Mouse (Mus musculus) erythroblast, adult 5-6 weeks (primary cell): ENCODE measurements around the gene Kdm7a. TPM values are rescaled to one million over a fixed set of nuclear protein-coding genes. Genes with fewer than 3 reads are reported as not detected.

Experiments
- ATAC-seq: replicated peaks from 2 replicates; pipeline ENCODE4 v1.8.0; 2016; ENCODE audit warnings: moderate number of reproducible peaks, mild to moderate bottlenecking, moderate TSS enrichment, inconsistent platforms; ENCODE audit not compliant: poor library complexity, low FRiP score, severe bottlenecking
- total RNA-seq, 2 experiments: library from RNA; stranded (forward) in 1 of 2; stranded (reverse) in 1 of 2; fragments of 150-400 nt in 1 of 2; fragments of 200-764, 138-1000 nt in 1 of 2; gene quantifications; 2 replicates each; pipeline versions ENCODE4 v1.2.3 to v1.2.4; 2015 to 2017; ENCODE audit warnings: low replicate concordance in 2 of 2

Kdm7a gene
- total RNA-seq, 2 experiments from 2014 or later, result 103 to 216 TPM

GRCm38 (mm10) chr6:39113141-39113540 is 93.4 kb downstream of the Kdm7a start:
- no peak for ATAC-seq

DNA sequence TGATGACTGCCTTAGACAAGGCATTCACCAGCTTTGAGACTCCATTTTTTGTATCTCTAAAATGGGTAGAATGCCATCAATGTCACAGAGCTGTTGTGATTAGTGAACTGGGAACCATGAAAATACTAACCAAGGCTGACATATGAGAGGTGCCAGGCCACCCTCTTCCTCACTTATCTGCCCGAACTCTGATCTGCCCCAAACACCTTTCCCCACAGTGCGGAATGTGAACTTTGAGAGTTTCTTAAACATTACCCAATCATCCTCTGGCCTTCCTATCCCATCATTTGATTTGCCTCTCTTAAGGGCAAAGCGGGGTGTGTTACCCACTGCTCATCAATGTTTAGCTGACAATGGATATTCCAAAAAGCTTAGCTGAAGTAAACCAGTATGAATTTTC is 93.9 kb downstream of the Kdm7a start:
- no peak for ATAC-seq

DNA sequence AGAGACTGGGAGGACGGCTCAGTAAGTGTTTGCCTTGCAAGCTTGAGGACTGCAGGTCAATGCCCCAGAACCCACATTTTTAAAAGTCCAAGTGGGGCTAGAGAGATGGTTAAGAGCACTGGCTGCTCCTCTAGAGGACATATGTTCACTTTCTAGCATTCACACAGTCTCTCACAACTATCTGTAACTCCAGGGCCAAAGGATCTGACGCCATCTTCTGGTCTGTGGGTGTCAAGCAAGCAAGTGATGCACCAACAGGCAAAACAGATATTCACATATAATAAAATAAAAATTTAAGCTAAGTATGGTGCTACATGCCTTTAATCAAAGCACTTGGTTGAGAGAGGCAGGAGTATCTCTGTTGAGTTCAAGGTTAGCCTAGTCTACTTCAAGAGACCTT is 99.8 kb downstream of the Kdm7a start:
- ATAC-seq, result no peak

GRCm38 (mm10) chr6:39104631-39105030 is 102.0 kb downstream of the Kdm7a start:
- no peak for ATAC-seq

Other genes starting within 250 kb of the Kdm7a start
- 6.7 and 12.3 TPM in 2 replicates for gene Parp12, start 88.4 kb downstream of the Kdm7a start, total RNA-seq (2015; ENCODE audit: low replicate concordance)
- 13.5 and 15.9 TPM in 2 replicates for gene Parp12, start 88.4 kb downstream of the Kdm7a start, total RNA-seq (2017; ENCODE audit: low replicate concordance)
- 0.42 and 3.1 TPM in 2 replicates for gene Slc37a3, start 170.9 kb upstream of the Kdm7a start, total RNA-seq (2015; ENCODE audit: low replicate concordance)
- 1.7 and 9.2 TPM in 2 replicates for gene Slc37a3, start 170.9 kb upstream of the Kdm7a start, total RNA-seq (2017; ENCODE audit: low replicate concordance)
- gene Rab19, start 174.4 kb upstream of the Kdm7a start, total RNA-seq (2015; ENCODE audit: low replicate concordance), result 0.84 TPM in 1 of 2 replicates, not detected in the other
- gene Rab19, start 174.4 kb upstream of the Kdm7a start, total RNA-seq (2017; ENCODE audit: low replicate concordance), result 0.26 and 2.9 TPM in 2 replicates
- 1,353 and 1,373 TPM in 2 replicates for gene Mkrn1, start 213.7 kb upstream of the Kdm7a start, total RNA-seq (2015; ENCODE audit: low replicate concordance)
- 1,538 and 2,743 TPM in 2 replicates for gene Mkrn1, start 213.7 kb upstream of the Kdm7a start, total RNA-seq (2017; ENCODE audit: low replicate concordance)